Mouse (Mus musculus) erythroblast, adult 5-6 weeks (primary cell): ENCODE data around the gene Telo2. TPM values are rescaled to one million over a fixed set of nuclear protein-coding genes. Genes with fewer than 3 reads are reported as not detected.

Source experiments
- ATAC-seq: replicated peaks from 2 replicates; pipeline ENCODE4 v1.8.0; 2016; ENCODE audit warnings: moderate number of reproducible peaks, mild to moderate bottlenecking, moderate TSS enrichment, inconsistent platforms; ENCODE audit not compliant: poor library complexity, low FRiP score, severe bottlenecking
- total RNA-seq, 2 experiments: library from RNA; stranded (forward) in 1 of 2; stranded (reverse) in 1 of 2; fragments of 150-400 nt in 1 of 2; fragments of 200-764, 138-1000 nt in 1 of 2; gene quantifications; 2 replicates each; pipeline versions ENCODE4 v1.2.3 to v1.2.4; 2015 to 2017; ENCODE audit warnings: low replicate concordance in 2 of 2

Gene Telo2
- total RNA-seq, 2 experiments from 2014 or later, result 3.5 to 11.6 TPM

- ATAC-seq, result peak; percentile 78
These were observed 6.2 kb downstream of the Telo2 start for GRCm38 (mm10) chr17:25109578-25109977.

GRCm38 (mm10) chr17:25107786-25108185 is 8.0 kb downstream of the Telo2 start:
- no peak for ATAC-seq

GRCm38 (mm10) chr17:25101338-25101737 is 14.4 kb downstream of the Telo2 start:
- ATAC-seq, result no peak

GRCm38 (mm10) chr17:25100052-25100451 is 15.7 kb downstream of the Telo2 start:
- no peak for ATAC-seq

- no peak for ATAC-seq
These were observed 19.5 kb downstream of the Telo2 start for GRCm38 (mm10) chr17:25096221-25096620.

- ATAC-seq, result peak; percentile 21
These were observed 25.3 kb downstream of the Telo2 start for GRCm38 (mm10) chr17:25090450-25090849.

- peak; percentile 76 for ATAC-seq
These were observed 26.6 kb downstream of the Telo2 start for GRCm38 (mm10) chr17:25089158-25089557.

- ATAC-seq, result peak; percentile 57
These were observed 29.0 kb downstream of the Telo2 start for GRCm38 (mm10) chr17:25086724-25087123.

GRCm38 (mm10) chr17:25084835-25085385 is 30.9 kb downstream of the Telo2 start:
- no peak for ATAC-seq

GRCm38 (mm10) chr17:25083444-25083931 is 32.3 kb downstream of the Telo2 start, which contains the start of gene Tmem204:
Tmem204 (minus strand) TSS chr17:25083591.
- peak; percentile 47 for ATAC-seq

- no peak for ATAC-seq
These were observed 32.9 kb downstream of the Telo2 start for GRCm38 (mm10) chr17:25082887-25083286.

GRCm38 (mm10) chr17:25082081-25082847 is 33.5 kb downstream of the Telo2 start:
- no peak for ATAC-seq

- ATAC-seq, result no peak
These were observed 34.8 kb downstream of the Telo2 start for GRCm38 (mm10) chr17:25080960-25081381.

GRCm38 (mm10) chr17:25080210-25080609 is 35.6 kb downstream of the Telo2 start:
- ATAC-seq, result no peak

GRCm38 (mm10) chr17:25077771-25078372 is 37.9 kb downstream of the Telo2 start:
- ATAC-seq, result no peak

- no peak for ATAC-seq
These were observed 38.9 kb downstream of the Telo2 start for GRCm38 (mm10) chr17:25076906-25077305.

GRCm38 (mm10) chr17:25068690-25069089 is 47.1 kb downstream of the Telo2 start:
- no peak for ATAC-seq

- no peak for ATAC-seq
These were observed 48.3 kb downstream of the Telo2 start for GRCm38 (mm10) chr17:25067442-25067851.

GRCm38 (mm10) chr17:25066595-25066994 is 49.2 kb downstream of the Telo2 start:
- ATAC-seq, result no peak

GRCm38 (mm10) chr17:25065189-25065588 is 50.6 kb downstream of the Telo2 start:
- ATAC-seq, result no peak

GRCm38 (mm10) chr17:25064351-25064750 is 51.4 kb downstream of the Telo2 start:
- ATAC-seq, result no peak
